9 mouse cellular contexts compared by ENCODE assay signal in the genomic region with DNA sequence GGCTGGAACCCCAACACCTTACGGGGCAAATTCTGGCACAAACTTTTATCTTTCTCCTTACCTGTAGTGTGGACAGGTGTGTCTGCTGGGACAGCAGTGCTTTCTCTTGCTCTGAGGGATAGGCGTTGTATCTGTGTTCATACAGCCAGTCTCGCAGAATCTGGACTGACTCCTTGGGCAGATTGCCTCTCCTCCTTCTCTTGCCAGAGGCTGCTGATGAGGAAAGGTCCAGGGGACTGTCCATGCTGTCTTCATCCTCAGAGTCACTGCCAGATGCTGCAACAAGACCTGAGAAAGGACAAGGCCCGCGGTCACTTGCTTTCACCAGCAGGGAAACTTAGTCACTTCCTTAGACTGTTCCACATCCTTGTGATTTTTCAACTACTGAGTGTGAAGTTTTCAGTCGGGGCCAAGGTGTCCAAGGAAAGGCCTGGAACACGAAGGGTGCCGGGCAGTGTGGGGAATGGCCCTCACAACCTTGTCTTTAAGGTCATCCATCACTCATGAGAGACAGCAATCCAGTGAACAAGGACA. TPM values are rescaled to one million over a fixed set of nuclear protein-coding genes. Genes with fewer than 3 reads are reported as not detected.
DNase-seq lines count a peak whose midpoint lies in the region; ATAC-seq lines count a peak whose summit lies in the region.
"Had no signal": no experiment of that assay in that cellular context is flagged by ENCODE, and none has a peak within 500 bp of the region (broad histone marks: within the 10 kb centered on the region; RNA-seq: fewer than 3 reads in every experiment).

No protein-coding gene starts in this region.

- no peaks in the 10 kb centered on the region for H3K27me3 ChIP-seq in forebrain, embryonic 10.5 days (ENCODE audit: poor library complexity, severe bottlenecking)
- no peaks in the 10 kb centered on the region; the same call in 1 of the 2 replicates for H3K27me3 ChIP-seq in forebrain, embryonic 14.5 days (replicated peaks; ENCODE audit: control insufficient read depth, insufficient read depth, low read length)
- H3K27me3 ChIP-seq in lung, embryonic 15.5 days, result no peaks in the 10 kb centered on the region
- no peaks in the 10 kb centered on the region for H3K27me3 ChIP-seq in heart, embryonic 13.5 days (replicated peaks)

- H3K4me2 ChIP-seq in forebrain, embryonic 14.5 days (ENCODE audit: low read length), result no peak overlapping the region
- H3K4me2 ChIP-seq in lung, embryonic 15.5 days, result peak overlapping the region; percentile 1; the same call in 1 of the 2 replicates
- H3K4me2 ChIP-seq in heart, embryonic 13.5 days, result peak overlapping the region; percentile 99

- no peak for ATAC-seq in forebrain, embryonic 14.5 days
- ATAC-seq in lung, embryonic 15.5 days (ENCODE audit: borderline replicate concordance, extremely low read depth, low FRiP score, low TSS enrichment), result no peak
- ATAC-seq in heart, embryonic 13.5 days (ENCODE audit: extremely low read depth, insufficient number of reproducible peaks, low FRiP score, low TSS enrichment), result no peak
- ATAC-seq: hindbrain, postnatal 0 days had no signal

- 87% methylated on average over 8 of the region's 8 CpGs for WGBS in forebrain, embryonic 10.5 days
- 77% methylated on average over 8 of the region's 8 CpGs for WGBS in forebrain, embryonic 14.5 days
- WGBS in lung, embryonic 15.5 days, result 45% methylated on average over 8 of the region's 8 CpGs
- WGBS in heart, embryonic 13.5 days, result 68% methylated on average over 8 of the region's 8 CpGs
- WGBS in macrophage (ENCODE audit: missing documents), result 44% methylated on average over 8 of the region's 8 CpGs

- peaks cover 60% of the 10 kb centered on the region for H3K4me1 ChIP-seq in forebrain, embryonic 10.5 days
- H3K4me1 ChIP-seq in forebrain, embryonic 14.5 days (ENCODE audit: control insufficient read depth, insufficient read depth, low read length), result peaks cover 18% of the 10 kb centered on the region
- H3K4me1 ChIP-seq in lung, embryonic 15.5 days, result peaks cover 40% of the 10 kb centered on the region
- H3K4me1 ChIP-seq in heart, embryonic 13.5 days, result peaks cover 39% of the 10 kb centered on the region

- peaks cover 51% of the 10 kb centered on the region for H3K36me3 ChIP-seq in forebrain, embryonic 10.5 days (replicated peaks)
- H3K36me3 ChIP-seq in forebrain, embryonic 14.5 days (ENCODE audit: control insufficient read depth, insufficient read depth, low read length), result no peaks in the 10 kb centered on the region
- H3K36me3 ChIP-seq in lung, embryonic 15.5 days, result peaks cover 33% of the 10 kb centered on the region
- H3K36me3 ChIP-seq in heart, embryonic 13.5 days, result peaks cover 45% of the 10 kb centered on the region
- H3K36me3 ChIP-seq in macrophage (ENCODE audit: inconsistent target), result peaks cover 35% of the 10 kb centered on the region

- H3K9me3 ChIP-seq in forebrain, embryonic 10.5 days, result no peaks in the 10 kb centered on the region
- H3K9me3 ChIP-seq in forebrain, embryonic 14.5 days (replicated peaks; ENCODE audit: control insufficient read depth, low read length), result no peaks in the 10 kb centered on the region
- no peaks in the 10 kb centered on the region for H3K9me3 ChIP-seq in lung, embryonic 15.5 days
- no peaks in the 10 kb centered on the region for H3K9me3 ChIP-seq in heart, embryonic 13.5 days

- H3K9ac ChIP-seq in forebrain, embryonic 14.5 days (ENCODE audit: low read length), result no peak overlapping the region
- no peak overlapping the region for H3K9ac ChIP-seq in lung, embryonic 15.5 days
- H3K9ac ChIP-seq in heart, embryonic 13.5 days, result peak overlapping the region; percentile 21; the same call in 1 of the 2 replicates

- no peak overlapping the region for H3K27ac ChIP-seq in forebrain, embryonic 10.5 days
- no peak overlapping the region for H3K27ac ChIP-seq in forebrain, embryonic 14.5 days (ENCODE audit: low read depth, low read length)
- peak overlapping the region; percentile 59 for H3K27ac ChIP-seq in lung, embryonic 15.5 days
- peak overlapping the region; percentile 20; the same call in 1 of the 2 replicates for H3K27ac ChIP-seq in heart, embryonic 13.5 days (replicated peaks)
- peak overlapping the region; percentile 98 for H3K27ac ChIP-seq in macrophage
- H3K27ac ChIP-seq: hindbrain, postnatal 0 days had no signal

- H3K4me3 ChIP-seq in forebrain, embryonic 10.5 days, result peak overlapping the region; percentile 78; the same call in 1 of the 2 replicates
- no peak overlapping the region for H3K4me3 ChIP-seq in forebrain, embryonic 14.5 days (ENCODE audit: low read depth, low read length)
- H3K4me3 ChIP-seq in lung, embryonic 15.5 days, result no peak overlapping the region
- H3K4me3 ChIP-seq in heart, embryonic 13.5 days, result no peak overlapping the region
- H3K4me3 ChIP-seq in macrophage (ENCODE audit: inconsistent target), result no peak overlapping the region

- no peak for DNase-seq in forebrain, embryonic 10.5 days (ENCODE audit: extremely low spot score, low spot score)
- no peak for DNase-seq in forebrain, embryonic 14.5 days (ENCODE audit: low spot score)
- DNase-seq in lung, postnatal 36 days, result no peak
- DNase-seq in right cerebral cortex, postnatal 4 days, result no peak
- no peak for DNase-seq in ovary, postnatal 36 days (ENCODE audit: low spot score)

- peaks cover 96% of the 10 kb centered on the region for H3K79me2 ChIP-seq in macrophage (ENCODE audit: inconsistent target)

RNA-seq across cellular contexts. Expression of a gene that starts 7.2 kb away (rescaled TPM):
- 80.2 and 89.6 TPM in 2 replicates for polyA plus RNA-seq in forebrain, embryonic 10.5 days (2016; fragmentation: Nextera tagmentation; extraction: Ambion mirVana)
- 12.9 and 13.6 TPM in 2 replicates for polyA plus RNA-seq in forebrain, embryonic 14.5 days (2014; fragmentation: Nextera tagmentation; extraction: Ambion mirVana)
- 63.6 and 72.3 TPM in 2 replicates for polyA plus RNA-seq in lung, embryonic 15.5 days (2015; fragmentation: Nextera tagmentation; extraction: Ambion mirVana)
- 25.4 and 26.0 TPM in 2 replicates for polyA plus RNA-seq in heart, embryonic 13.5 days (2015; fragmentation: Nextera tagmentation; extraction: Ambion mirVana)
- total RNA-seq in macrophage (2018; cell fraction: chromatin; rRNA removed), result 1,000 to 10,000 TPM in 1 of 26 experiments, 100 to 1,000 TPM in 25; 155 to 1,067 (median 440) TPM
- 100 to 1,000 TPM in 18 of 26 experiments, 10 to 100 TPM in 8; 49.4 to 328 (median 151) TPM for total RNA-seq in macrophage (2018; cell fraction: cytosol; rRNA removed)
- 1,000 to 10,000 TPM in 4 of 26 experiments, 100 to 1,000 TPM in 22; 178 to 1,168 (median 515) TPM for total RNA-seq in macrophage (2018; cell fraction: nucleus; rRNA removed)
- polyA plus RNA-seq in macrophage (2018), result 68.9 to 96.0 TPM (median 82.3 TPM) in 3 replicates

Comparison
In these comparisons a context has a peak if more than half of its experiments do, and no peak if none do; other contexts are left out.
1. H3K27ac ChIP-seq: peak in lung, embryonic 15.5 days (single experiment), heart, embryonic 13.5 days (single experiment) and macrophage (single experiment); none in forebrain, embryonic 10.5 days (single experiment) and forebrain, embryonic 14.5 days (single experiment).